Mouse (Mus musculus): ENCODE data around the gene Inhbb.

Gene Inhbb

GRCm38 (mm10) chr1:119419151-119420105 lies 2.6 kb downstream of the Inhbb start:
- DNase-seq (ENCODE audit: low read depth, low spot score), result no peak

GRCm38 (mm10) chr1:119417991-119418390 lies 4.1 kb downstream of the Inhbb start:
- no peak for DNase-seq (ENCODE audit: low read depth, low spot score)

- DNase-seq (ENCODE audit: low read depth, low spot score), result no peak
Observed at GRCm38 (mm10) chr1:119417542-119417941, 4.5 kb downstream of the Inhbb start.

- DNase-seq (ENCODE audit: low read depth, low spot score), result no peak
Observed at GRCm38 (mm10) chr1:119416610-119417009, 5.4 kb downstream of the Inhbb start.

- DNase-seq (ENCODE audit: low read depth, low spot score), result no peak
Observed at GRCm38 (mm10) chr1:119416177-119416576, 5.9 kb downstream of the Inhbb start.

GRCm38 (mm10) chr1:119415151-119415550 lies 6.9 kb downstream of the Inhbb start:
- no peak for DNase-seq (ENCODE audit: low read depth, low spot score)

- DNase-seq (ENCODE audit: low read depth, low spot score), result no peak
Observed at GRCm38 (mm10) chr1:119410661-119411060, 11.4 kb downstream of the Inhbb start.

GRCm38 (mm10) chr1:119409599-119410168 lies 12.4 kb downstream of the Inhbb start:
- no peak for DNase-seq (ENCODE audit: low read depth, low spot score)

GRCm38 (mm10) chr1:119409106-119409505 lies 12.9 kb downstream of the Inhbb start:
- no peak for DNase-seq (ENCODE audit: low read depth, low spot score)

- DNase-seq (ENCODE audit: low read depth, low spot score), result no peak
Observed at GRCm38 (mm10) chr1:119407691-119408315, 14.2 kb downstream of the Inhbb start.

GRCm38 (mm10) chr1:119404798-119405197 lies 17.2 kb downstream of the Inhbb start:
- no peak for DNase-seq (ENCODE audit: low read depth, low spot score)

GRCm38 (mm10) chr1:119404341-119404740 lies 17.7 kb downstream of the Inhbb start:
- no peak for DNase-seq (ENCODE audit: low read depth, low spot score)

- DNase-seq (ENCODE audit: low read depth, low spot score), result no peak
Observed at GRCm38 (mm10) chr1:119401249-119401648, 20.8 kb downstream of the Inhbb start.

GRCm38 (mm10) chr1:119398640-119399039 lies 23.4 kb downstream of the Inhbb start:
- no peak for DNase-seq (ENCODE audit: low read depth, low spot score)

- DNase-seq (ENCODE audit: low read depth, low spot score), result no peak
Observed at GRCm38 (mm10) chr1:119397839-119398238, 24.2 kb downstream of the Inhbb start.

GRCm38 (mm10) chr1:119391311-119391710 lies 30.7 kb downstream of the Inhbb start:
- DNase-seq (ENCODE audit: low read depth, low spot score), result no peak

- no peak for DNase-seq (ENCODE audit: low read depth, low spot score)
Observed at GRCm38 (mm10) chr1:119390676-119391075, 31.4 kb downstream of the Inhbb start.

- DNase-seq (ENCODE audit: low read depth, low spot score), result no peak
Observed at GRCm38 (mm10) chr1:119389771-119390500, 32.1 kb downstream of the Inhbb start.

GRCm38 (mm10) chr1:119388664-119389396 lies 33.2 kb downstream of the Inhbb start:
- DNase-seq (ENCODE audit: low read depth, low spot score), result no peak

- no peak for DNase-seq (ENCODE audit: low read depth, low spot score)
Observed at GRCm38 (mm10) chr1:119386306-119386705, 35.7 kb downstream of the Inhbb start.

- no peak for DNase-seq (ENCODE audit: low read depth, low spot score)
Observed at GRCm38 (mm10) chr1:119383916-119384315, 38.1 kb downstream of the Inhbb start.
